Mouse (Mus musculus): Measurements from ENCODE around the gene Pes1. TPM values are rescaled to one million over a fixed set of nuclear protein-coding genes. Genes with fewer than 3 reads are reported as not detected.

Pes1 gene
- total RNA-seq, 1 experiment: 143 TPM

DNA sequence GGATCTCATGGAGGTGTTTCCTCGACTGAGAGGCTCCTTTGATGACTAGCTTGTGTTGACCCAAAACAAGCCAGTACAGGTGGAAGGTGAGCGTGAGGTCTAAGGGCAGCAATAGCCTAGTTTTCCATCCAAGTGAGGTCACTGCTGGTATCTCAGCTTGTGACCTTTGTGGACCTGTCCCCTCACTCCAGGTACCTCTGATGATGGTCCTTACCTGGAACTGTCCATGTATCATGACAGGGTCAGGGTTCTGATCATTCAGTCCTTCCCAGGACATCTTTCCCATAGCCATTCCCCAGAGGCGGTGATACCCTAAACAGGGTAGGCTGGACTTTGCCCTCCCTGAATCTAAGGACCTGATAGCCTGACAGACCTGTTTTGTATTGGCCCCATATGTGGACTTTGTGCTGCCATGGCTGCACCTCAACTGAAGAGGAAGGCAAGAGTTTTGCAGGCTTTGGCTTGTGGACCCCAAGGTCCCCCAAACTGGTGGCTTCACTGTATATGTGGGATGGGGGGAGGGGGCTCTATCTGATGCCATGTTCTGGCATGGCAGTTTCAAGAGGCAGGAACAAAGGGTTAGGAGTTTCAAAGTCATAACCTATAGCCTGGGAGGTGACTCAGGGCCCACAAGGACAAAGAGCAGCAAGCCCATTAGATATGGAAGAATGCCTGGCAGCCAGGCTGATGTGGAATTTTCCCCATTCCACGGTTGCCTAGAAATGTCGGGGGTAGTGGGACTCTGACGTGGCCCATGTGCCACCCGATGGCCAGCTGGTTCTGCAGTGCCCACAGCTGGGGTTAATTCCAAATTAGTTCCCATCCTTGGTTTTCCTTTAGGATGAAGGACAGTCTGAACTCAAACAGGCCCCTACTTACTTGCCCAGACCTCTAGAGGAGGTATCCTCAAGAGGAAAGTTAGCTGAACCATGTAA, 18.8 kb downstream of the Pes1 start:
- H3K4me3 ChIP-seq (ENCODE audit: insufficient read depth in 1 of 2, low read depth in 1 of 2, low read length in 2 of 2, poor library complexity in 1 of 2, severe bottlenecking in 1 of 2): no peak overlapping the region
- in situ Hi-C loops (cut with MboI; ENCODE audit: low sequenced_read_pairs in 2 of 2, unreplicated experiment in 2 of 2): no loop called here
- peaks cover 0 to 13% of the 10 kb centered on the region in 2 experiments; a peak in 1 of 4 replicates for H3K4me1 ChIP-seq (ENCODE audit: control insufficient read depth in 2 of 2, insufficient read depth in 2 of 2, low read length in 2 of 2, poor library complexity in 1 of 2)
- peaks cover 21% of the 10 kb centered on the region for H3K36me3 ChIP-seq (ENCODE audit: control insufficient read depth, insufficient read depth, low read length, poor library complexity, severe bottlenecking)
- TF ChIP-seq HCFC1 (IDR thresholded peaks at IDR 0.05; ENCODE audit: borderline replicate concordance, insufficient read depth, low read length) (no peak), CHD2 (IDR thresholded peaks at IDR 0.05; ENCODE audit: low read depth, low read length) (no peak), MAFK (IDR thresholded peaks at IDR 0.05; ENCODE audit: insufficient read depth, low read depth, low read length) (no peak), ZNF384 (IDR thresholded peaks at IDR 0.05; ENCODE audit: low read depth, low read length) (no peak), ZC3H11A (IDR thresholded peaks at IDR 0.05; ENCODE audit: borderline replicate concordance, low read depth, low read length) (no peak)
- DNase-seq (ENCODE audit: low read depth, low spot score): no peak
- H3K9ac ChIP-seq (ENCODE audit: insufficient read depth, low read depth, low read length, poor library complexity, severe bottlenecking): no peak overlapping the region
- H3K9me3 ChIP-seq (ENCODE audit: control insufficient read depth, insufficient read depth, low read depth, low read length): no peaks in the 10 kb centered on the region
- H3K27ac ChIP-seq (ENCODE audit: insufficient read depth, low read depth, low read length, poor library complexity, severe bottlenecking): no peak overlapping the region

DNA sequence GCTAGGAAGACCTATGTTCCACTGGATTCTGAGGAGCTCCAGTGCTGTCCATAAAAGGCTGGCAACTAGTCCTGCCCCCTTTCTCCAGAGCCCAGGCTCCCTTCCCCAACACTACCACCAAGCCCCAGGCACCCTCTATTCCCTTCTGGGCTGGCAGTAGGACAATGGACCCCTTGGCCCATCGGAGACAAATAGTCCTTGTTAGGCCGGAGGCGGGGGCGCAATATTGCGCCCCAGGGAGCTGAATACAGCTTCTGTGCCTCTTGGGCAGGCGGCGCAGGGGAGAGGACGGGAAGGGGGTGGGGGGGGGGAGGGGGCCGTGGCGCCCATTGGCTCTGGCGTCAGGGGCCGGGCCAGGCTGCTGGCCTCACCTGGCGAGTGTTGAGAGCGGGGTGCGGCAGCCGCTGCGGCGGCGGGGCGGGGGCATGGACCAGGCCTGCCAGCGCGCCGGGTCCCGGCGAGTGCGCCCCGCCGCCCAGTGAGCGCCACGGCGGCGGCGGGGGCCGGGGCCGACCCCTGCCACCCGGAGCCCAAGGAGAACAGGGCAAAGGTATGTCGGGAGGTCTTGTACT, 19.6 kb downstream of the Pes1 start, which contains the start of gene Gal3st1:
Gene Gal3st1 (plus strand): TSS at position 346 of the 572 bp plus-strand sequence.
- H3K27ac ChIP-seq (ENCODE audit: insufficient read depth, low read depth, low read length, poor library complexity, severe bottlenecking): no peak within 1 kb of the TSS
- in situ Hi-C loops (cut with MboI; ENCODE audit: low sequenced_read_pairs in 2 of 2, unreplicated experiment in 2 of 2): no loop called here
- no peak for DNase-seq (ENCODE audit: low read depth, low spot score)
- H3K9me3 ChIP-seq (ENCODE audit: control insufficient read depth, insufficient read depth, low read depth, low read length): no peaks in the 10 kb centered on the region
- H3K36me3 ChIP-seq (ENCODE audit: control insufficient read depth, insufficient read depth, low read length, poor library complexity, severe bottlenecking): peaks cover 13% of the 10 kb centered on the region
- H3K4me3 ChIP-seq (ENCODE audit: insufficient read depth in 1 of 2, low read depth in 1 of 2, low read length in 2 of 2, poor library complexity in 1 of 2, severe bottlenecking in 1 of 2): peak within 1 kb of the TSS; percentile 64 to 73
- peak within 1 kb of the TSS; percentile 54 for H3K9ac ChIP-seq (ENCODE audit: insufficient read depth, low read depth, low read length, poor library complexity, severe bottlenecking)
- no peak for TF ChIP-seq ZNF384 (IDR thresholded peaks at IDR 0.05; ENCODE audit: low read depth, low read length)
- TF ChIP-seq ZC3H11A (IDR thresholded peaks at IDR 0.05; ENCODE audit: borderline replicate concordance, low read depth, low read length): no peak
- no peak for TF ChIP-seq CHD2 (IDR thresholded peaks at IDR 0.05; ENCODE audit: low read depth, low read length)
- no peak for TF ChIP-seq MAFK (IDR thresholded peaks at IDR 0.05; ENCODE audit: insufficient read depth, low read depth, low read length)
- TF ChIP-seq HCFC1 (IDR thresholded peaks at IDR 0.05; ENCODE audit: borderline replicate concordance, insufficient read depth, low read length): no peak
- H3K4me1 ChIP-seq (ENCODE audit: control insufficient read depth in 2 of 2, insufficient read depth in 2 of 2, low read length in 2 of 2, poor library complexity in 1 of 2): peaks cover 0 to 13% of the 10 kb centered on the region in 2 experiments; a peak in 1 of 4 replicates

DNA sequence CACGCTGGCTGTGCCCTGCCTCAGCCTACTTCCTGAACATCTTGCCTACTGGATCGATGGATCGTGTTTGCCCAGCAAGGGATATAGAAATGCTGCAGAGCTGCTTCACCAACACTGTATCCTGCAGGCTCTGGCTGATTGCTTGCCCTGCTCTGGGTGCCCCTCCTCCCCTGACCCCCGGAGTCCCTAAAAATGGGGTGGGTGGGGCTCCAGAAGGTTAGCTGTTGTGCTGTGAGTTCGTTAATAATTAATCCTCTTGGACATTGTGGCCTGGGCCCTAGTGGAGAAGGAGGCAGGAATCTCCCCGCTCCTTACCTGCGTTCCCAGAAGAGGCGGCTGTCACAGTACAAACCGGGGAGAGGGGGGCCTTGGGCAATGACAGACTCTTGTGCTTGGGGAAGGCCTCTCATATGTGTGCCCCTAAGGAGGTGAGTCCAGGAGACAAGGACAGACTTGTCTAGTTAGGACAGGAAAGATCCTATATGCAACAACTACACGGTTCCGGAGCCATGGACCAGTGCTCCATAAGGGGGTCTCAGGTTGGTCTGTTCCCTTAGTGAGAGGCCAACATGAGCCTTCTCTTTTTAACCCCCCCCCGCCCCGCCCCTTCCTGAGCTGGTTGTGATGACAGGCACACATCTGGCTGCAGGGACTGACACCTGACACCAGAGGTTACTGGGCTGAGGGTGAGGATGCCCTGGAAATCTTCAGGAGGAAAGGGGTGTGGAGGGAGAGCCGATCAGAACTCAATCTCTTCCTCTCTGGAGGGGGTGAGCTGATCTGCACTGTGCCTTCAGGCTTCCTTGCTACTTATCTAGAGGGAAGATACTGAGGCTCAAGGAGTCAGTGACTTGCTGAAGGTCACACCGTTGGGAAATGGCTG, 20.3 kb downstream of the Pes1 start:
- DNase-seq (ENCODE audit: low read depth, low spot score): no peak
- in situ Hi-C loops (cut with MboI; ENCODE audit: low sequenced_read_pairs in 2 of 2, unreplicated experiment in 2 of 2): no loop called here
- H3K4me3 ChIP-seq (ENCODE audit: insufficient read depth in 1 of 2, low read depth in 1 of 2, low read length in 2 of 2, poor library complexity in 1 of 2, severe bottlenecking in 1 of 2): peak overlapping the region; percentile 64 to 73
- H3K4me1 ChIP-seq (ENCODE audit: control insufficient read depth in 2 of 2, insufficient read depth in 2 of 2, low read length in 2 of 2, poor library complexity in 1 of 2): peaks cover 0 to 13% of the 10 kb centered on the region in 2 experiments; a peak in 1 of 4 replicates
- TF ChIP-seq ZC3H11A (IDR thresholded peaks at IDR 0.05; ENCODE audit: borderline replicate concordance, low read depth, low read length) (no peak), MAFK (IDR thresholded peaks at IDR 0.05; ENCODE audit: insufficient read depth, low read depth, low read length) (no peak), ZNF384 (IDR thresholded peaks at IDR 0.05; ENCODE audit: low read depth, low read length) (no peak), HCFC1 (IDR thresholded peaks at IDR 0.05; ENCODE audit: borderline replicate concordance, insufficient read depth, low read length) (no peak), CHD2 (IDR thresholded peaks at IDR 0.05; ENCODE audit: low read depth, low read length) (no peak)
- H3K9me3 ChIP-seq (ENCODE audit: control insufficient read depth, insufficient read depth, low read depth, low read length): no peaks in the 10 kb centered on the region
- no peak overlapping the region for H3K27ac ChIP-seq (ENCODE audit: insufficient read depth, low read depth, low read length, poor library complexity, severe bottlenecking)
- peaks cover 5% of the 10 kb centered on the region for H3K36me3 ChIP-seq (ENCODE audit: control insufficient read depth, insufficient read depth, low read length, poor library complexity, severe bottlenecking)
- H3K9ac ChIP-seq (ENCODE audit: insufficient read depth, low read depth, low read length, poor library complexity, severe bottlenecking): peak overlapping the region; percentile 54

DNA sequence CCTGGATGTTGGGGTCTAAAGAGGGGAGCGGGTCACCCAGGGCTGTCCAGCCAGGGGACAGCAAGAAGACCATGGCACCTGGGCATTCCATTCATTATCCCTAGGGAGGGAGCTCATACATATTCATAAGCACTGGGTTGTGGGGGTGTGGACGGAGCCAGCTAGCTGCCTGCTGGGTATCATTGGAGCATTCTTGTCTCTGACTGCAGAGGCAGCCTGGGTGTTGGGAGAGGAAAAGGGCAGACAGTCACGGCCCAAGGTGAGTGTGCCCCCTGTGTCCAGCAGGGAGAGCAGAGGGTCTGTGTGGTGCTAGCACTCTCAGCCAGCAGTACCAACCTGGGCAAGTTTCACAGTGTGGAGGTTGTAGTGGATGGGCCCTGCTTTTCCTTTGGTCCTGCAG, 26.0 kb downstream of the Pes1 start:
- DNase-seq (ENCODE audit: low read depth, low spot score): no peak
- Histone ChIP-seq H3K36me3 (ENCODE audit: control insufficient read depth, insufficient read depth, low read length, poor library complexity, severe bottlenecking) (no peaks in the 10 kb centered on the region), H3K9me3 (ENCODE audit: control insufficient read depth, insufficient read depth, low read depth, low read length) (no peaks in the 10 kb centered on the region), H3K4me1 (ENCODE audit: control insufficient read depth in 2 of 2, insufficient read depth in 2 of 2, low read length in 2 of 2, poor library complexity in 1 of 2) (peaks cover 0 to 10% of the 10 kb centered on the region in 2 experiments; a peak in 1 of 4 replicates), H3K4me3 (ENCODE audit: insufficient read depth in 1 of 2, low read depth in 1 of 2, low read length in 2 of 2, poor library complexity in 1 of 2, severe bottlenecking in 1 of 2) (no peak overlapping the region), H3K27ac (ENCODE audit: insufficient read depth, low read depth, low read length, poor library complexity, severe bottlenecking) (no peak overlapping the region), H3K9ac (ENCODE audit: insufficient read depth, low read depth, low read length, poor library complexity, severe bottlenecking) (no peak overlapping the region)
- in situ Hi-C loops (cut with MboI; ENCODE audit: low sequenced_read_pairs in 2 of 2, unreplicated experiment in 2 of 2): no loop called here
- no peak for TF ChIP-seq ZC3H11A (IDR thresholded peaks at IDR 0.05; ENCODE audit: borderline replicate concordance, low read depth, low read length)
- TF ChIP-seq HCFC1 (IDR thresholded peaks at IDR 0.05; ENCODE audit: borderline replicate concordance, insufficient read depth, low read length): no peak
- TF ChIP-seq CHD2 (IDR thresholded peaks at IDR 0.05; ENCODE audit: low read depth, low read length): no peak
- no peak for TF ChIP-seq ZNF384 (IDR thresholded peaks at IDR 0.05; ENCODE audit: low read depth, low read length)
- no peak for TF ChIP-seq MAFK (IDR thresholded peaks at IDR 0.05; ENCODE audit: insufficient read depth, low read depth, low read length)

Data from ES-E14 (cell line).